Mouse (Mus musculus) thymus, adult 2 months (tissue): ENCODE results near the gene Lrch1.

Source experiments
- CTCF ChIP-seq: fragments of 200-500 bp; IDR thresholded peaks from 2 replicates; pipeline ENCODE4 v1.5.1; 2012; ENCODE audit warnings: mild to moderate bottlenecking, control low read depth, low read length, moderate library complexity, borderline replicate concordance; ENCODE audit not compliant: control insufficient read depth, poor library complexity, insufficient read depth; ENCODE audit errors: extremely low read depth
- POLR2A ChIP-seq: fragments of 200-500 bp; IDR thresholded peaks from 2 replicates; pipeline ENCODE4 v1.6.1; 2012; ENCODE audit warnings: mild to moderate bottlenecking, low read length, control low read depth, moderate library complexity; ENCODE audit not compliant: control insufficient read depth, poor library complexity, insufficient read depth; ENCODE audit errors: extremely low read depth

DNA sequence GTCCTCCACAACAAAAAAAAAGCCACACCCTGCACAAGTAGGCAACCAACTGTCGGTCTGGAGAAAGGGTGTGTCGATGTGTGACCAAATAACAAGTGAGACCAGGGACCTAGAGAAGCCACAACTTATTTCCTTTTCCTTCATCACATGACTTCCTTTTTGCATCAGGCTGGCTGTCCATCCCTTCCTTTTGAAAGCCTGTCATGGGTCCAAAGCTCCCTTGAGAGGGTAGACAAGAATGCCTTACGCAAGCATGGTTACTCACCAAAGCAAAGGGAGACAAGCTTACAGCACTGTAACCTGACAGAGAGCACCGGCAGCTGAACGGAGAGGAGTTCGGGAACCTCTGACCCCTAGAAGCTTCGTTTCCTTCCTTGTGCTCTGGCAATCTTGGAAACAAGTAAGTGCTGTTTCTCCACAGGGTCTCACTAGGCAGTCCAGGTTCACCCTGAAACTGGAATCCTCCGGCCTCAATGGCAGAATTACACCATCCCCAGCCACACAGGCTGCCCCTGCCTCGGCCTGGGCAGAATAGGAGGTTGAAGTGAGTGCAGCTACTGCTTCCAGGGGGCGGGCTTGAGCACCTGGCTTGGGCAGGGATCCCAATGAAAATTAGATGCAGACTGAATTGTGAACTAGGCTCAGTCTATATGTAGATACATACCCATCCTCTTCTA is 150.2 kb downstream of the Lrch1 start:
- no peak for TF ChIP-seq POLR2A
- no peak for TF ChIP-seq CTCF
